Mouse (Mus musculus): ENCODE measurements around the gene 2010111I01Rik. TPM values are rescaled to one million over a fixed set of nuclear protein-coding genes. Genes with fewer than 3 reads are reported as not detected.

Gene 2010111I01Rik
- polyA plus RNA-seq, 1 experiment from 2014 or later: 28.5 TPM

- Histone ChIP-seq H3K27ac (replicated peaks) (no peak overlapping the region), H3K36me3 (peaks cover 92% of the 10 kb centered on the region), H3K9me3 (replicated peaks) (no peaks in the 10 kb centered on the region), H3K4me3 (no peak overlapping the region), H3K4me1 (peaks cover 31% of the 10 kb centered on the region), H3K27me3 (ENCODE audit: low read depth, poor library complexity, severe bottlenecking) (peaks cover 6% of the 10 kb centered on the region; the same call in 1 of the 2 replicates)
- no peak for DNase-seq (ENCODE audit: low spot score)
- WGBS: 85% methylated on average over 7 of the region's 7 CpGs
Measured at GRCm38 (mm10) chr13:63300929-63301328, 336.2 kb downstream of the 2010111I01Rik start.

- Histone ChIP-seq H3K27me3 (ENCODE audit: low read depth, poor library complexity, severe bottlenecking) (no peaks in the 10 kb centered on the region), H3K27ac (replicated peaks) (no peak overlapping the region; the same call in none of the 2 replicates), H3K9me3 (replicated peaks) (no peaks in the 10 kb centered on the region), H3K4me1 (peaks cover 31% of the 10 kb centered on the region), H3K4me3 (no peak overlapping the region), H3K36me3 (peaks cover 87% of the 10 kb centered on the region)
- DNase-seq (ENCODE audit: low spot score): no peak
- WGBS: 64% methylated on average over 3 of the region's 3 CpGs
Measured at GRCm38 (mm10) chr13:63301764-63302209, 337.1 kb downstream of the 2010111I01Rik start.

GRCm38 (mm10) chr13:63302381-63302780, 337.7 kb downstream of the 2010111I01Rik start:
- Histone ChIP-seq H3K4me1 (peaks cover 31% of the 10 kb centered on the region), H3K27ac (replicated peaks) (peak overlapping the region; percentile 55), H3K4me3 (no peak overlapping the region), H3K9me3 (replicated peaks) (no peaks in the 10 kb centered on the region), H3K27me3 (ENCODE audit: low read depth, poor library complexity, severe bottlenecking) (no peaks in the 10 kb centered on the region), H3K36me3 (peaks cover 81% of the 10 kb centered on the region)
- no peak for DNase-seq (ENCODE audit: low spot score)
- WGBS: 90% methylated on average over 5 of the region's 5 CpGs

GRCm38 (mm10) chr13:63304124-63304792, 339.6 kb downstream of the 2010111I01Rik start:
- no peaks in the 10 kb centered on the region for H3K27me3 ChIP-seq (ENCODE audit: low read depth, poor library complexity, severe bottlenecking)
- peaks cover 31% of the 10 kb centered on the region for H3K4me1 ChIP-seq
- H3K27ac ChIP-seq (replicated peaks): no peak overlapping the region
- no peak overlapping the region for H3K4me3 ChIP-seq
- no peaks in the 10 kb centered on the region for H3K9me3 ChIP-seq (replicated peaks)
- peaks cover 67% of the 10 kb centered on the region for H3K36me3 ChIP-seq
- DNase-seq (ENCODE audit: low spot score): no peak
- 83% methylated on average over 6 of the region's 6 CpGs for WGBS

- H3K4me1 ChIP-seq: peaks cover 31% of the 10 kb centered on the region
- H3K9me3 ChIP-seq (replicated peaks): no peaks in the 10 kb centered on the region
- no peak overlapping the region for H3K27ac ChIP-seq (replicated peaks)
- H3K27me3 ChIP-seq (ENCODE audit: low read depth, poor library complexity, severe bottlenecking): no peaks in the 10 kb centered on the region
- no peak overlapping the region for H3K4me3 ChIP-seq
- DNase-seq (ENCODE audit: low spot score): no peak
- H3K36me3 ChIP-seq: peaks cover 61% of the 10 kb centered on the region
- 52% methylated on average over 3 of the region's 3 CpGs for WGBS
Measured at GRCm38 (mm10) chr13:63304799-63305159, 340.1 kb downstream of the 2010111I01Rik start.

GRCm38 (mm10) chr13:63305160-63306011, 340.7 kb downstream of the 2010111I01Rik start:
- 84% methylated on average over 16 of the region's 16 CpGs for WGBS
- Histone ChIP-seq H3K27ac (replicated peaks) (0 out of 2 replicates have a peak overlapping the region, but pooled peaks have one; percentile 18), H3K27me3 (ENCODE audit: low read depth, poor library complexity, severe bottlenecking) (no peaks in the 10 kb centered on the region), H3K4me1 (peaks cover 31% of the 10 kb centered on the region), H3K9me3 (replicated peaks) (no peaks in the 10 kb centered on the region), H3K4me3 (no peak overlapping the region), H3K36me3 (peaks cover 55% of the 10 kb centered on the region)
- no peak for DNase-seq (ENCODE audit: low spot score)

- no peak for DNase-seq (ENCODE audit: low spot score)
- WGBS: 88% methylated on average over 5 of the region's 5 CpGs
- no peak overlapping the region for H3K27ac ChIP-seq (replicated peaks)
Measured at GRCm38 (mm10) chr13:63306768-63307167, 342.1 kb downstream of the 2010111I01Rik start.

GRCm38 (mm10) chr13:63309563-63309962, 344.9 kb downstream of the 2010111I01Rik start:
- Histone ChIP-seq H3K4me1 (peaks cover 9% of the 10 kb centered on the region), H3K4me3 (no peak overlapping the region), H3K27me3 (ENCODE audit: low read depth, poor library complexity, severe bottlenecking) (no peaks in the 10 kb centered on the region), H3K9me3 (replicated peaks) (no peaks in the 10 kb centered on the region), H3K27ac (replicated peaks) (no peak overlapping the region), H3K36me3 (peaks cover 33% of the 10 kb centered on the region)
- DNase-seq (ENCODE audit: low spot score): no peak
- WGBS: 95% methylated on average over 3 of the region's 3 CpGs

More at GRCm38 (mm10) chr13:63306768-63307167, 342.1 kb downstream of the 2010111I01Rik start:
- H3K4me3 ChIP-seq: no peak overlapping the region
- no peaks in the 10 kb centered on the region for H3K9me3 ChIP-seq (replicated peaks)
- H3K36me3 ChIP-seq: peaks cover 42% of the 10 kb centered on the region
- no peaks in the 10 kb centered on the region for H3K27me3 ChIP-seq (ENCODE audit: low read depth, poor library complexity, severe bottlenecking)
- H3K4me1 ChIP-seq: peaks cover 24% of the 10 kb centered on the region

GRCm38 (mm10) chr13:63311156-63311555, 346.5 kb downstream of the 2010111I01Rik start:
- no peak overlapping the region for H3K27ac ChIP-seq (replicated peaks)
- WGBS: 72% methylated on average over 2 of the region's 2 CpGs

GRCm38 (mm10) chr13:63313247-63313646, 348.6 kb downstream of the 2010111I01Rik start:
- H3K36me3 ChIP-seq: peaks cover 42% of the 10 kb centered on the region
- no peaks in the 10 kb centered on the region for H3K27me3 ChIP-seq (ENCODE audit: low read depth, poor library complexity, severe bottlenecking)
- 95% methylated on average over 1 of the region's 1 CpGs for WGBS
- no peak for DNase-seq (ENCODE audit: low spot score)
- H3K9me3 ChIP-seq (replicated peaks): no peaks in the 10 kb centered on the region
- H3K4me3 ChIP-seq: no peak overlapping the region
- H3K27ac ChIP-seq (replicated peaks): no peak overlapping the region
- no peaks in the 10 kb centered on the region for H3K4me1 ChIP-seq

More at GRCm38 (mm10) chr13:63311156-63311555, 346.5 kb downstream of the 2010111I01Rik start:
- Histone ChIP-seq H3K27me3 (ENCODE audit: low read depth, poor library complexity, severe bottlenecking) (no peaks in the 10 kb centered on the region), H3K36me3 (peaks cover 30% of the 10 kb centered on the region), H3K4me1 (no peaks in the 10 kb centered on the region), H3K9me3 (replicated peaks) (no peaks in the 10 kb centered on the region), H3K4me3 (no peak overlapping the region)
- DNase-seq (ENCODE audit: low spot score): no peak

- Histone ChIP-seq H3K27me3 (ENCODE audit: low read depth, poor library complexity, severe bottlenecking) (no peaks in the 10 kb centered on the region), H3K36me3 (peaks cover 38% of the 10 kb centered on the region), H3K9me3 (replicated peaks) (no peaks in the 10 kb centered on the region), H3K27ac (replicated peaks) (no peak overlapping the region), H3K4me1 (no peaks in the 10 kb centered on the region), H3K4me3 (no peak overlapping the region)
- DNase-seq (ENCODE audit: low spot score): no peak
- WGBS: 87% methylated on average over 12 of the region's 12 CpGs
Measured at GRCm38 (mm10) chr13:63313748-63314607, 349.3 kb downstream of the 2010111I01Rik start.

GRCm38 (mm10) chr13:63314608-63314920, 349.9 kb downstream of the 2010111I01Rik start:
- Histone ChIP-seq H3K9me3 (replicated peaks) (no peaks in the 10 kb centered on the region), H3K36me3 (peaks cover 38% of the 10 kb centered on the region), H3K27ac (replicated peaks) (no peak overlapping the region), H3K4me1 (no peaks in the 10 kb centered on the region), H3K4me3 (no peak overlapping the region), H3K27me3 (ENCODE audit: low read depth, poor library complexity, severe bottlenecking) (no peaks in the 10 kb centered on the region)
- WGBS: 93% methylated on average over 4 of the region's 4 CpGs
- DNase-seq (ENCODE audit: low spot score): no peak
